Mouse (Mus musculus) brain, embryonic 14.5 days (tissue): ENCODE results near the gene Kcnj8.

Source experiments
- CTCF ChIP-seq: fragments of 200-500 bp; IDR thresholded peaks from 2 replicates; pipeline ENCODE4 v1.5.1; 2012; ENCODE audit warnings: inconsistent platforms, mild to moderate bottlenecking, moderate library complexity, borderline replicate concordance; ENCODE audit not compliant: insufficient read depth, insufficient read length; ENCODE audit errors: extremely low read depth
- POLR2A ChIP-seq: fragments of 200-500 bp; IDR thresholded peaks from 2 replicates; pipeline ENCODE4 v1.6.1; 2012; ENCODE audit warnings: mild to moderate bottlenecking, inconsistent platforms, borderline replicate concordance; ENCODE audit not compliant: poor library complexity, insufficient read depth, insufficient read length, severe bottlenecking; ENCODE audit errors: extremely low read depth

DNA sequence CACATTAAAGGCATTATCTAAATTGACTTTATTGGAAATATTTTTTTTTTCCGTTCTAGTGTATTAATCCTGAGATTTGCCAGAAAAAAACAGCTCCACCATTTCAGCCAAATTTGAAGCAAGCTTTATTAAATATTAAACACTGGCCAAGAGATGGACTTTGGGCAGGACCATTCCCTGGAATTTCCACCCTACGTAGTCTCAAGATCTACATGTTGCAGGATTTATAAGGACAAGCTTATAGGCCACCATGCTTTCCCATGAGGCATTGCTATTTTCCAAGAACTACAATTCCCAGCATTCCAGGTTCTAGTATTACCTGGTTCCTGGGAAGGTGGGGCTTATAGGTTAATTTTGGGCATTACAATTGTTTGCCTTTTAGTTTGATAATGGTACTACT is 38.7 kb downstream of the Kcnj8 start:
- TF ChIP-seq CTCF (no peak), POLR2A (no peak)
